Mouse (Mus musculus) urinary bladder, postnatal 36 days (tissue): ENCODE data around the gene Olfr521.
"Not testable (repeated sequence)": the region's sequence is repeated elsewhere in the genome, so short reads cannot be mapped to it uniquely, and the experiment has no call there.

Source experiments
- DNase-seq, 2 experiments: peaks; one replicate each; pipeline ENCODE4 v3.0.0; 2022; ENCODE audit warnings: low spot score in 2 of 2, mixed read lengths in 1 of 2

The Olfr521 gene

DNA sequence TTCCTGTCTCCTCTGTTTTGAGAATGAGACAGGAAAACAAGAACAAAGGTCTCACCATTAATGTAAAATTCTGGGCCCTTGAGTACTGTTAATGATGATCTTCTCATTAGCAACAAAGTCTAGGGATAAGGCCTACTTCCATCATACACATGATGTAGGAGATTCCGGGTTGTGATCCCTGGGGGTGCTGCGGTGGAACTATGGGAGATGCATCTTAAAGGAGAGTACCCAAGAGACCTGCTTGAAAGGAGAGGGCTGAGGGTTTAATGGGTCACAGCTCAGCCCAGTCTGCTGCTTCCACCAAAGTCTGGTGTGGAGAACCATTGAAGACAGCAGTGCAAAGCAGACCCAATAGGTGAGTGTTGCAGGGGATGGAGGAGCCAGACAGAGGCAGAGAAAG lies at the start of gene Olfr521:
Gene Olfr521 (plus strand): TSS at position 301 of the 400 bp plus-strand sequence.
- no peak for DNase-seq

DNA sequence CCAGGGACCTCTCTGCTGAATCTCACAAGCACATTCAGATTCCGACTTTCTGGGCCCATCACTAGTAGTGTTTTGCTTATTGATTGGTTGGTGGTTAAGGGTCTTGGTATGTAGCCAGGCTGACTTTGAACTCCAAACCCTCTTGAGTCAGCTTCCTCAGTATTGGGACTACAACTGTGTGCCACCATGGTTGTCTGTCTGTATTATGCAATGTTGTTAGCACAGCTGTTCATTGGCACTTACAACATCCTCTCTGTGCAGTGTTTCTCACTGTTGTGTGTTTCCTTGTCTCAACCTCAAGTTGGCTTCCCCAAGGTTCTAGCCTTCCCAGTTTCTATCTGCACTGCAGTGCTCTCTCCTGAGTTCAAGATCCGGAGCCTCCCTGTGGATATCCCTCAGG lies 46.8 kb upstream of the Olfr521 start:
- DNase-seq = no peak

DNA sequence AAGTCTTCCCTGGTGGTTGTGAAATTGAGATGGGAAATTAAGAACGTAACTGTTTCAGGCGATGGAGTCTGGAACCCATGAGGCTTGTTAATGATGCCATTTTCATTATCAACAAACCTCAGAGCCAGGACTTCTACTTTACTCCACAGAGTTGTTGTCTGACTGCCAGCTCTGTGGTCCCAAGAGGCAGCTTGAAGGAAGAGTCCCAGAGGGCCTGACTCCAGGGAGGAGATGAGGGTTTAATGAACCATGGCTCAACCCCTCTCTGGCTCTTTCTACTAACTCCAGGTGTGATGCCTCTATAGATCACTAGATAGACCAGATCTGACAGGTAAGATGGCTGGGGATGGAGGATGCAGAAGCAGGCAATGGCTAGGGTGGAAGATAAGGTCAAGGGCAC lies 33.3 kb upstream of the Olfr521 start, which contains the start of gene Olfr520:
Gene Olfr520 (plus strand): TSS at position 301 of the 400 bp plus-strand sequence.
- no peak for DNase-seq

DNA sequence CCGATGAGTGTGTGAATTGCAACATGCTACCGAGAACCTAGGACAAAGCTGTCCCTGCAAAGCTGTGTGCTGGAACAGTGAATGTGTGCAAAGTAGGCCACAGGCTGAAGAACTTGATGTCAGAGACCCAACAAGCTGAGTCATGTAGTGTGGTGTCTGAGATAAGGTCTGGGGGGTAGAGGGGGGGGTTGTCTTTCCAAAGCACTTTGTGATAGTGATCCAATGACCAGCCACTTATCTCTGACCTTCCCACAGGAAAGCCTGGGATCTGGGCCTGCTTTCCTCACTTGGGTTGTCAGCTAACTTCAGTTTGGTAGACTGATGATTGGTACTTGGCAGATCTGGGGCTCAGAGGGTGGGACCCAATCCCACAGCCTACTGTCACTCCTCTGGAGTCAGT lies 28.7 kb upstream of the Olfr521 start:
- no peak for DNase-seq

DNA sequence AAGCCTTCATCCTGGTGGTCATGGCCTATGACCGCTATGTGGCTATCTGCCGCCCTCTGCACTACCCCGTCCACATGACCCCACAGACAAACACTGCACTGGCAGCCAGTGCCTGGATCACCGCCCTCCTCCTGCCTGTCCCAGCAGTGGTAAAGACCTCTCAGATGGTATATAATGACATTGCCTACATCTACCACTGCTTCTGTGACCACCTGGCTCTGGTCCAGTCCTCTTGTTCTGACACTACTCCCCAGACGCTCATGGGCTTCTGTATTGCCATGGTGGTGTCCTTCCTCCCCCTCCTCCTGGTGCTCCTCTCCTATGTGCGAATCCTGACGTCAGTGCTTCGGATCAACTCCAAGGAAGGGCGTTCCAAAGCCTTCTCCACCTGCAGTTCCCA lies 27.8 kb upstream of the Olfr521 start:
- not testable (repeated sequence) for DNase-seq

DNA sequence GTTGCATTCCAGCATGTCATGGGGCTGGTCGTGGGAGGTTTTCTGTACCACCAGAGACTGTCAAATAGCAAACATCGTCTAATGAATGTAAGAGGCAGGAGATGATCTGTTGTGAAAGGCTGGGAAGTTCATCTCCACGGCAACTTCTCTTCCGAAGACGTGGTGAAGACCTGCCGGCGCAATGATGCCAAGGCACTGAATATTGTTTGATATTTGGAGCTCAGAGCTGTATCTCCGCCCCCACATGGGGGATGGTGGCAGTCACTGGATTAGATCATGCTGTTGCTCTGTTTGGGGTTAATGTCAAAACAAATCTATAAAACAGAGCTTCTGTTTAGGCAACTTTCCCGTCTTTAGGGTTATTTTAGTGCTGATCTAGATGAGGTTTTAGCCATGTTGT lies 24.0 kb upstream of the Olfr521 start:
- DNase-seq = no peak

DNA sequence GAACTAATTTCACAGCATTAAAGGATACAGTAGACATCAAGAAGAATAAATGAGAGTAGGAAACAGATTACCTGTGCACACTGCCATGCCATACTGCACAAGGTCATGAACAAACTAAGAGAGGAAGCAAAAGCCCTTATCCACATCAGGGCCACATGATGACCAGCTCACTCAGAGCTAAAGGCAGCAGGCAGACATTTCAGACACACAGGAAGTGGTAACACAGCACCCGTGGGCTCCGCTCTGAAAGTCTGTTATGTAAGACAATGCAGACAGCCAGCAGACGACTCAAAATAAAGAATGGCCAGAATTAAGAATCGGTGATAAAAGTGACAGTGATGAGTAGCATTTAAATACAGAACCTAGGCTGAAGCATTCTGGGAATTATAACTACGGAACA lies 18.1 kb downstream of the Olfr521 start:
- DNase-seq = no peak

DNA sequence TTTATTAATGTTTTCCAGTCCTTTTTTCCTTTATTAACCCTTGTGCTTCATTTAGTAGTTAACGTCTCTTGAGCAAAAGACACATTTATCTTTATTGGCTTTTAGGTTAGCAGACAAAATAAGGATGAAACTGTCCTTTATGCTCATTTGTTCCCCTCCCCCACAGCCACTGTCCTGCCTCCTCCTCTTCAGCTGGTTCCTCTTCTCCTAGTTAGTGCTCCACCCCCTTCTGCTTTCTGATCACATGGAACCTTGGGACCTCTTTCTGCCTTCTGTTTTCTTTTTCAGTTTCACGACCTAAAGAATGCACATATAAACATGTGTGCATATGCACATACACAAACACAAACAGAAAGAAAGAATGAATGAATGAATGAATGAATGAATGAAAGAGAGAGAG lies 18.6 kb downstream of the Olfr521 start:
- no peak for DNase-seq

DNA sequence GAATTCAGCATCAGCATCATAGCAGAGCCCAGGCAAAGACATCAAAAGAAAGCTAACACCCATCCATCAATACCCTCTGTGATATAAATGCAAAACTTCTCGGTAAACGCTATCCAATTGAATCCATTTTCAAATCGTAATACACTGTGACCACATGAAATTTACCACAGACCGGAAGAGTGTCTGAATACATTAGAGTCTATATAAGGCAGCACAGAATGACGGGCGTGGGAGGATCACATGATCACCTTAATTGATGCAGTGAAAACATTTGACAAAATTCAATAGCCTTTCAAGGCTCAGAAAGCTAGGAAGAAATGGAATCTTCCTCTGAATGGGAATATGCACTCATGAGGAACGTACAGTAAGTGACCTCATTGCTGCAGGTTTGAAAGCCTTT lies 20.1 kb downstream of the Olfr521 start:
- no peak for DNase-seq

DNA sequence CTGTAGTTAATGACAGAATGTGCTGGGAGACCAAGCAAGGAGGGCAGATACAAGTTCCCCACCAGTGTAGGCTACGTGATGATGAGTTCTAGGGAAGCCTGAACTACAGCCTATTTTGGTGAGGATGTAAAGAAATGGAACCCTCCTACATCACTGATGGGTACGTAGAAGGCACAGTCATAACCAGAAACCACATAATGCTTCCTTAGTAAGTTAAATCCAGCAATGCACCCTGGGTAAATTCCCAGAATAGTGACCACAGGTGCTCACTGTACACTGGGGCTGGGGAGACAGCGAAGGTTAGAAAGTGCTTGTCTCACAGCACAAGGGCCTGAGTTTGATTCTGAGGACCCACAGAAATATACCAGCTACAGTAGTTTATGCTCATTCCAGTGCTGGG lies 22.2 kb downstream of the Olfr521 start:
- DNase-seq = no peak

DNA sequence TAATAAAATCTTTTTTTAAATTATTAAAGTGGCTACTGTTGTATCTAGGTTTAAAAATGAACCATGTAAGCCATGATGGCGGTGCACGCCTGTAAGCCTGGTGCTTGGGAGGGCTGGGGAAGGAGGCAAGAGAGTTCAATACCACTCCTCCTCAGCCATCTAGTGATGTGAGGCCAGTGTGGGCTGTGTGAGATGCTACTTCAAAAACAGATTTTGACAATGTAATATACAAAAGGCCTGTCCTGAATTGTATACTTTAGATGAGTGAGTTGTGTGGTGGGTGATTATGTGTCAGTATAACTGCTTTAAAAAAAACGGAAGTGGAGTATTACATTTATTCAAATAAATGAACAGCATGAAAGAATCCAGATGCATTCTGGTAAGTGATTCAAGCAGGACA lies 23.5 kb downstream of the Olfr521 start:
- no peak for DNase-seq

DNA sequence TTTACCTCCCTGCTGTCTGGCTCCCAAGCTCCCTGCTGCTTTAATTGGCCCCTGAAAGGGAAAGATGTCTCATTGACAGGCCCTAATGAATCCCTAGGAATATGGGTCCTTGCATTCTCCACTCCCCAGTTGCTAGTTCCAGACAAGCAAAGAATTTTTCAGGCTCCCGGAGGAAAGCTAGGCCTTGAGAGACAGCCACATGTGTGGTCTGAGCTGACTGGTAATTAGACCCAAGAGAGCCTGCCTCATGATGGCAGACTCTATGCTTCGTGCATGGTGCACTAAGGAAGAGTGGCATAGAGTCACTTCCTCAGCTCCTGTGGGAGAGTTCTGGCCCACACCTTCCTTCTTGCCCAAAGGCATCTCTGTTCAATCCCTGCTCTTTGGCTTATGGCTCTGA lies 24.6 kb downstream of the Olfr521 start:
- no peak for DNase-seq

DNA sequence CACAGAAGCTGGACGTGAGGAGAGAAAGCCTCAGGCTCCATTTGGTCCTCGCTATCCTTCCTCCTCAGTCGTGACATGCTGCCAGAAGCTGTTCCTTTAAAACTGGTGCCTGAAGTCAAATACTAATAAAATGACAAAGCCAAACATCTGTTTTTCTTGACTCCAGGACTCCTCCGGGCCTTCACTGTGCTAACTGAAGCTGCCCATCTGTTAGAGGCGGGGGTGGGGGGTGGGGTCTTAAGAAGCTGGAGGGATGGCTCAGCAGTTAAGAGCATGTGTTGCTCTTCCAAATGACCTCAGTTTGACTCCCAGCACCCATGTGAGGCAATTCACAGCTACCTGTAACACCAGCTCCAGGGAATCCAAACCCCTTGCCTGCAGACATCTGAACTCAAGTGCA lies 25.3 kb downstream of the Olfr521 start:
- no peak for DNase-seq

DNA sequence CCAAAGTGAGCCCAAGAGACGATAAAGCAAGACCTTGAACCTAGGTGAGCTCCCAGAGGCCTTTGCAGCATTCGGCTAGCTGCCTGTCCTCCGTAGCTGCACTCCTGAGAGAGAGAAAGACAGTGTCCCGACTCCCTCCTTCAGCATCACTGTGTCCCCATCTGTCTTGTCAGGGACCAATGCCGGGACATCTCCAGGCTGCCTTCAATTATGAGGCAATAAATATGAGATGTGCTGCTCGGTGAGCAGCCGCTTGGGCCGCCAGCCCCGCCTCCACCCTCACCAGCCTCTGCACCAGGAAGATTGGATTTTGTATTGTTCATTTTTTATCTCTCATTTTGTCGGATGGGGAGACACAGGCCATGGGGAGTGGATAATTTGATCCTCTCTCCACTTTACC lies 27.5 kb downstream of the Olfr521 start:
- DNase-seq = no peak

DNA sequence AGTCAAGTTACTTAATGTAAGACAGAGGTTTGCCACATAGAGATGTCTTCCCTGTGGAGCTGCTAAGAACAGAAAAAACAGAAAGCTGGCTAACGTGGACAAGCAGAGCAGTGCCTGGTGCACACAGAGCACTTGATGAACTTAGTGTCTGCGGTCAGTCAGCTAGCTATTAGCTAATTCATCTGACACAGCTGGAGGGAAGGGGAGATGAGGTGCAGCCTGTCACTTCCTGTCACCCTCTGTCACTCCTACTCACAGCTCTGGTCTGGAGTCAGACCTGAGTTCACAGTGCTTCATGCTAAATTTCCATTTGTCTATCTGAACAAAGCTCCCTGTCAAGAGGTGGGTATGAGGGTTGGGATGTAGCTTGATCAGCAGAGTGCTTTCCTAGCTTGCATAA lies 30.8 kb downstream of the Olfr521 start:
- DNase-seq = no peak

DNA sequence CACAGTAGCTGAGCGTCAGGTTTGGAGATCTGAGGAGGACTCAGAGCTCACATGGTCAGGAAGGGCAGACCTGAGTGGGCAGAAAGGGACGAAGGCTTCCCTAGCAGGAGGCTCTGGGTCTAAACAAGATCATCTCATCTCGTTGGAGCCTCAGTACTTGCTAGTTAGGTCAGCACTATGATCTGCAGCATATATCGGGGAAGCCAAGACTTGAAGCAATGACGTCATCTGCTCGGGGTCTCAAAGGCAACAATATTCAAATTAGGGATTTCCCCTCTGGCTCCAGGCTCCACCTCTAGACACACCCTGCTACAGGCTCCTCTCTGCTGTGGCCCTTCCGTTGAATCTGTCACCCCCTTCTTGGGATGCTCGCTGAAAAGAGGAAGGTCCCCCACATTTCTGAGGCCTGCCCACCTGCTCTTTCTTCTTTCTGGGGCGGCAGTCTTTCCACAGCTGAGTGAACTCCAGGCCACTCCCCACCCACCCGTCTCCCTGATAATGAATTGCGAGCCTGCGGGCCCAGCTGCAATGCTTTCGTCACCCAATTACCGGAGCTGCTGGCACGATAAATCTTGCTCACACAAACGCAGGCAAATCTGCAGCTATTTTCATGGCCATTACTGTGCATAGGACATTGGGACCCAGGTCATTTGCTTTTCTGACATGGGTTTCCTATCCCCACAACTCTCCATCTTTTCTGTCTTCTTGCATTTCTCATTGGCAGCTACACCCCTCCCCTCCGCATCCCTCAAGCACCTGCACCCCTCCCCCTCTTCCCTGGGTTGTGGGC lies 32.1 kb downstream of the Olfr521 start:
- no peak for DNase-seq

DNA sequence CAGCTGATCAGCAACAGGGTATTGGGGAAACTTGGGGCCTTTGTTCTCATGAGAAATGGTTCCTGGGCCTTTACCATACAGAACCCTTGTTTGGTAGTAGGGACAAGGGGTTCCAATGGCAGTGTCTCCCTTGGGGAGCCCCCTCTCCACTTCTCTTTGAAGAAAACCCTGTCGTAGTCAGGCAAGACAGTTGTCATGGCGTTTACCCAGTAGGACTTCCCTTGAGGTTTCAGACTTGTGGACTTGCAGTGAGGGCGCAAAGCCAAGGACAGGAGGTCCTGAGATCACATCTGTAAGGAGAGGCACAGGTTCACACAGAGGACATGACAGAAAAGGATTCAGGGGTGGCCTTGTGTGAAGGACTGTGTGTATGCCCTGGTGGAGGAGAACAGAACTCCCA lies 33.2 kb downstream of the Olfr521 start:
- DNase-seq = no peak

DNA sequence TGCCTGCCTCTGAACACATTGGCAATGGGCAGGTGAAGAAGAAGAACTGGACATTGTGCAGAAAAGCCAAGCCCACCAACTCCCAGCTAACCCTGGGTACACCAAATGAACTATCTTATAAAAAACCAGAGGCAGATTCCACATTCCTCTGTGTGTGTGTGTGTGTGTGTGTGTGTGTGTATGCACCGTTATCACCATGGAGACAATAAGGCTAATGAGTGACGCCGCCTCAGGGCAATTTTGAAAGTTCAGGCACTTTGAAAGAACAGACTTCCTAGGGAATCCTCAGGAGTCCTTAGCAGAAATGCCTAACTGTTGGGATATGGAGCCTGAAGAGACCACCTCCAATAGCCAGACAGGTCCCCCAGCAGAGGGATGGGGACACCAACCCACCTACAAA lies 34.0 kb downstream of the Olfr521 start:
- DNase-seq = no peak

DNA sequence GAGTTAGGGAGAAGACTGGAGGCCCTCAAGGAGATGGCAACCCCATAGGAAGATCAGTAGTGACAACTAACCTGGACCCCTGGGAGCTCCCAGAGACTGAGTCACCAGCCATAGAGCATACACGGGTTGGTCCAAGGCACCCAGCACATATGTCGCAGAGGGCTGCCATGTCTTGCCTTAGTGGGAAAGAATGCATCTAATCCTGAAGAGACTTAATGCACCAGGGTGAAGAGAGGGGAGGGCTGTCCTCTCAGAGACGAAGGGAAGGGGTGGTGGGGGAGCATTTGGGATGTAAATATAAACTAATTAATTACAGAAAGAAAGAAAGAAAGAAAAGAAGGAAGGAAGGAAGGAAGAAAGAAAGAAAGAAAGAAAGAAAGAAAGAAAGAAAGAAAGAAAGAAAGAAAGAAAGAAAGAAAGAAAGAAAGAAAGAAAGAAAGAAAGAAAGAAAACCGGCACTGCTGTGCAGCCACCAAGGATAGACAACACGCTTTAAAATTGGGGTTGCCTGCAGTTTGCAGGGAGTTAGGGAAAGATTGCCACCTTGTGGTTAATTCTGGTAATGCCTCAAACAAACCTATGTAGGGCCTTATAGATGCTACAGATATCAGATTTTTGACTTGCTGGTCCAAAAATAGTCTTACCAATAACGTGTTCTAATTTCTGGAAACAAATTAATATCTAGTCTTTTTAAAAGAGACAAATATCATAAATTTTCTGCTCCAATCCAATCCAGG lies 34.8 kb downstream of the Olfr521 start:
- no peak for DNase-seq

DNA sequence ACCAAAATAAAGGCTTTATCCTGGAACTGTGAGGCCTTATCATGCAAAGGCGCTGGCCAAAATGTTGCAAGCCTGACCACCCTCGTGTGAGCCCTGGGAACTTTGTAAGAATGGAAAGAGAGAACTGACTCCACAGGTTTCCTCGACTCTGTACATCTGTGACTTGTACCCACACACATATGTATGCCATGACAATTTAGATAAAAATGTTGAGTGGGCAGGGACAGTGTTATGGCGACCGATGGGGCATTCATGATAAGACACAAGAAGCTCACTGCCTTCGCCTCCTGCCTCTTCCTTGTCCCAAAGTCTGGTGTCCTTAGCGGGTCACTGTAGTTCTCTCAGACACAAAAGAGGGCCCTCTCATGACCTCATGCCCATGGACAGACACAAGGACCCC lies 35.8 kb downstream of the Olfr521 start:
- no peak for DNase-seq

DNA sequence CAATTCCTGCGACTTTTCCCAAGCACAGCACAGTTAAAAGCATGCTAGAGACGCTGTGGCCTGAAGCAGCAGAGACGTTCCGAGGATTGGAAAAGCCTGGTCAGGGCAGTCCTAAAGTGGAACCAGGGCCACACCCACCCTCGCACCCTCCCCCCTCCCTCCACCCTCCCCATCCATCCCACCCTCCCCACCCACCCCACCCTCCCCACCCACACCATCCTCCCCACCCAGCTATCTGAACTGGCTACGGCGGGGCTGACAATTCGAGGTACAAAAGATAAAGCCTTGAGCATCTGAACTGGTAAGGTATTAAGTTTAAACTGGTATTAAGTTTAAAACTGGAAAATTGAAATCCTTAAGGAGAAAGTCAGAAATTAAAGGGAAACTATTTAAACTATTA lies 40.2 kb downstream of the Olfr521 start:
- DNase-seq = no peak

DNA sequence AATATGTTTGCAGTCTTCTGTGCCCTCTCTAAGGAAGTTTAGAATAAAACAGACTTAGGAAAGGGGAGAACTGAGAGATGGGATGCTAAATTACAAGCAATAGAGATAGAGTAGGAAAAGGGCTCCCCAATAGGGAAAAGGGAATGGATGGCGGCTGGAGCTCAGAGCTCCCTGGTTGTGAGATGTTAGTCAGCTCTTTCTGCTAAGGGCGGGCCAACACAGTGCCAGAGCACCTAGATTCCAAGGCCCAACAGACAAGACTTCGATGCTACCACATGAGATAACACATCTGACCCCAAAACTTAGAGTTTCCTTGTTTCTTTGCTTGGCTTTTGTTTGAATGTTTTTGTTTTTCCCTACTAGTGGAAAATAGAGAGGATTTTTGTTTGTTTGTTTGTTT lies 40.7 kb downstream of the Olfr521 start:
- DNase-seq = not testable (repeated sequence)

DNA sequence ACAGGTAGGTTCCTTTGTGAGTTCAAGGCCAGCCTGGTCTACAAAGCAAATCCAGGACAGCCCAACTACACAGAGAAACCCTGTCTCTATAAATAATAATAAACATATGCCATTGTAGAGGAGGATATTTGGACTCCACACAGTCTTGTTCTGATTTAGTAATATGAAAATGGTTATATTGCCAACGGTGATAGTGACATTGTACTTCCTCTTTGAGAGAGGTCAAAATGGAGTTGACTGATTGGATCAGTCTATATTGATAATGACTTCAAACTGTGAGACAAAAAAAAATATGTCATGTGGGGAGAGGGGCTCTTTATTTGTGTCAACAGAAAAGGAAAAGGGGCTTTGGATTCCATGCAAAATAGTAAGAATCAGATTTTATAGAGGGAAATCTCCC lies 42.0 kb downstream of the Olfr521 start:
- no peak for DNase-seq
